8 mouse cellular contexts compared by ENCODE assay signal in the genomic region with DNA sequence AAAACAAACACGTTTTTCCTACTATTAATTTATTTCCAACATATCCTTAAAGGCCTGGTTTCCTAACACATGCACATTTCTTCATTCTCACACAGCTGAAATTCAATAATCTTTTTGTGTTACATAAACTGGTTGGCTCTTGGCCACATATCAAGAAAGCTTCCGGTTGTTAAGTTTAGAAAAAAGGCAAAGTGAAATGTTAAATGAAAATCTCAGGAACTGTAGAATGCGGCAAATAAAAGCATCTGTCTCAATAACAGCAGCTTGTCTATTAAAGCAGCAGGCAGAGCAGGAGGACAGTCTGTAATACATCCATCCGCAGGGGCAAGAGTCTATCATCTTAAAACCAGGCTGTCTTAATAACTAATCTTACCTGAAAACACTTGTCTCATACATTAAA. TPM values are rescaled to one million over a fixed set of nuclear protein-coding genes. Genes with fewer than 3 reads are reported as not detected.
DNase-seq lines count a peak whose midpoint lies in the region; TF ChIP-seq lines count a peak whose summit lies in the region.

No protein-coding gene starts in this region.

- no peak overlapping the region for H3ac ChIP-seq in myocyte (ENCODE audit: control insufficient read depth, insufficient read length)

- no peak for TF ChIP-seq POLR2A in liver, adult 2 months (IDR thresholded peaks at IDR 0.05; ENCODE audit: extremely low read depth, insufficient read depth, low read length)
- TF ChIP-seq POLR2A in cortical plate, adult 2 months (IDR thresholded peaks at IDR 0.05; ENCODE audit: extremely low read depth, insufficient read depth, low read length) = no peak
- no peak for TF ChIP-seq POLR2A in myocyte (IDR thresholded peaks at IDR 0.05; ENCODE audit: insufficient read length, low read depth)

- H3K79me2 ChIP-seq in liver, adult 2 months (ENCODE audit: control insufficient read depth, insufficient read depth, low read length) = peaks cover 10% of the 10 kb centered on the region; the same call in 1 of the 2 replicates
- H3K79me2 ChIP-seq in myocyte (ENCODE audit: control insufficient read depth, insufficient read depth) = peaks cover 46% of the 10 kb centered on the region

- H3K4me1 ChIP-seq in liver, adult 2 months (ENCODE audit: control insufficient read depth, insufficient read depth, low read length) = peaks cover 4% of the 10 kb centered on the region
- no peaks in the 10 kb centered on the region for H3K4me1 ChIP-seq in cortical plate, adult 2 months (ENCODE audit: control insufficient read depth, insufficient read depth, low read length)

- 7% methylated on average over 4 of the region's 4 CpGs for WGBS in liver, adult 2 months

- H3K27me3 ChIP-seq in liver, adult 2 months (ENCODE audit: control insufficient read depth, insufficient read depth, low read length) = no peaks in the 10 kb centered on the region
- H3K27me3 ChIP-seq in myocyte (ENCODE audit: control insufficient read depth, insufficient read depth, insufficient read length) = no peaks in the 10 kb centered on the region

- H3K36me3 ChIP-seq in liver, adult 2 months (ENCODE audit: control insufficient read depth, insufficient read depth, low read length) = peaks cover 26% of the 10 kb centered on the region
- peaks cover 16% of the 10 kb centered on the region for H3K36me3 ChIP-seq in myocyte (ENCODE audit: control insufficient read depth, insufficient read depth)

- no peak for TF ChIP-seq CTCF in liver, adult 2 months (IDR thresholded peaks at IDR 0.05; ENCODE audit: low read depth, low read length)
- TF ChIP-seq CTCF in cortical plate, adult 2 months (IDR thresholded peaks at IDR 0.05; ENCODE audit: extremely low read depth, insufficient read depth, low read length) = no peak

- peak overlapping the region; percentile 97 for H3K4me3 ChIP-seq in liver, adult 2 months (ENCODE audit: insufficient read depth, low read depth, low read length)
- peak overlapping the region; percentile 87; the same call in 1 of the 2 replicates for H3K4me3 ChIP-seq in cortical plate, adult 2 months (ENCODE audit: insufficient read depth, low read length)
- H3K4me3 ChIP-seq in myocyte = peak overlapping the region; percentile 53

- H3K27ac ChIP-seq in liver, adult 2 months (replicated peaks; ENCODE audit: insufficient read depth, low read depth, low read length) = 0 out of 2 replicates have a peak overlapping the region, but pooled peaks have one; percentile 46
- no peak overlapping the region for H3K27ac ChIP-seq in cortical plate, adult 2 months (ENCODE audit: insufficient read depth, low read length)

- peak; percentile 63 for DNase-seq in liver, adult 2 months (ENCODE audit: extremely low read depth, low read depth, low spot score)
- DNase-seq in liver = no peak
- DNase-seq in induced T-regulatory cell, adult 2 months (ENCODE audit: low read depth) = peak; percentile 36
- DNase-seq in testis, postnatal 10 days (ENCODE audit: low spot score) = no peak
- DNase-seq in ovary, postnatal 14 days (ENCODE audit: low spot score) = no peak
- no peak for DNase-seq in gastrocnemius, postnatal 10 days

- peak overlapping the region; percentile 62; the same call in 1 of the 2 replicates for H3K9ac ChIP-seq in liver, adult 2 months (ENCODE audit: low read depth, low read length)

- H3K4me2 ChIP-seq in myocyte (ENCODE audit: low read depth) = peak overlapping the region; percentile 76

TF ChIP-seq in myocyte, 11 proteins besides CTCF, POLR2A, EP300 and RAD21:
- TF ChIP-seq POLR2AphosphoS2 (IDR thresholded peaks at IDR 0.05; ENCODE audit: insufficient read length, low read depth) = no peak
- TF ChIP-seq TCF3 (IDR thresholded peaks at IDR 0.05; ENCODE audit: insufficient read length, low read depth) = no peak
- TF ChIP-seq MAX (IDR thresholded peaks at IDR 0.05; ENCODE audit: low read depth) = no peak
- no peak for TF ChIP-seq E2F4 (IDR thresholded peaks at IDR 0.05; ENCODE audit: insufficient read depth)
- no peak for TF ChIP-seq REST (IDR thresholded peaks at IDR 0.05; ENCODE audit: insufficient read depth, insufficient read length)

RNA-seq across cellular contexts. Expression of a gene that starts 1.4 kb away (rescaled TPM):
- 52.5 and 66.7 TPM in 2 replicates for total RNA-seq in liver, adult 2 months (2014; rRNA removed)
- polyA plus RNA-seq in liver, adult 2 months (2012; rRNA removed) = 5.4 and 5.7 TPM in 2 replicates
- 32.9 and 33.3 TPM in 2 replicates for polyA plus RNA-seq in cortical plate, adult 2 months (2012; rRNA removed)
- polyA plus RNA-seq in myocyte (2012; fragmentation: generic; extraction: Trizol) = 14.4 TPM
- 10 to 100 TPM; 48.2 to 50.7 TPM for total RNA-seq in gastrocnemius, postnatal 10 days (2021)

RNA-seq across cellular contexts. Expression of a gene that starts 1.4 kb away (rescaled TPM):
- 165 and 177 TPM in 2 replicates for total RNA-seq in liver, adult 2 months (2014; rRNA removed)
- polyA plus RNA-seq in liver, adult 2 months (2012; rRNA removed) = 45.5 and 54.5 TPM in 2 replicates
- 21.1 and 21.9 TPM in 2 replicates for polyA plus RNA-seq in cortical plate, adult 2 months (2012; rRNA removed)
- 28.3 TPM for polyA plus RNA-seq in myocyte (2012; fragmentation: generic; extraction: Trizol)
- total RNA-seq in gastrocnemius, postnatal 10 days (2021) = 10 to 100 TPM; 16.5 to 19.4 TPM

RNA-seq across cellular contexts. Expression of a gene that starts 52.2 kb away (rescaled TPM):
- 145 and 147 TPM in 2 replicates for total RNA-seq in liver, adult 2 months (2014; rRNA removed)
- 41.5 and 46.8 TPM in 2 replicates for polyA plus RNA-seq in liver, adult 2 months (2012; rRNA removed)
- polyA plus RNA-seq in cortical plate, adult 2 months (2012; rRNA removed) = 94.4 and 97.9 TPM in 2 replicates
- 35.6 TPM for polyA plus RNA-seq in myocyte (2012; fragmentation: generic; extraction: Trizol)
- total RNA-seq in gastrocnemius, postnatal 10 days (2021) = 10 to 100 TPM; 80.2 to 92.4 TPM

Comparison
In these comparisons a context has a peak if more than half of its experiments do, and no peak if none do; other contexts are left out.
1. DNase-seq: peak in liver, adult 2 months (single experiment) and induced T-regulatory cell, adult 2 months (single experiment); none in liver (single experiment), testis, postnatal 10 days (single experiment), ovary, postnatal 14 days (single experiment) and gastrocnemius, postnatal 10 days (single experiment).
2. Peak in every context shown above with its lines, with median percentiles within 50 percentile points of each other: H3K4me3 ChIP-seq.